Mouse (Mus musculus): Measurements from ENCODE around the gene Gzmm. TPM values are rescaled to one million over a fixed set of nuclear protein-coding genes. Genes with fewer than 3 reads are reported as not detected.

Gzmm gene
- polyA plus RNA-seq, 1 experiment: 0.71 TPM

DNA sequence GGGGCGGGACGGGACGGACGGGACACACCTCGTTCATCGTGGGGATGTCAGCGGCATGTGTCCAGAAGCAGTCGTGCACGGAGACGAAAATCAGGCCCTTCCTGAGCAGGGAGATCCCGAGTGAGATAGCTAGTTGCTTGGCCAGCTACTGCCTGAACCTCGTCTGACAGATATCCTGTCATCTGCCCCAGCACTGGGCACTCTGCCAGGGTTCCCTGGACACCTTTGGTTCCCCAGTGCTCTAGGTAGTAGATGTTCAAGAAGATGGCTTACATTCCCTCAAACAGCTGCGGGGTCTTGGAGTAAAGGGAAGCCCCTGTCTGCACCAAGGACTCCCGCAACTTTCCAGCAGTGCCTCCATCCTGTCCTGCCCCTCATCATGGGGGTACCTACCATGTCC is 47.9 kb downstream of the Gzmm start:
- TF ChIP-seq REST (IDR thresholded peaks at IDR 0.05; ENCODE audit: insufficient read depth, insufficient read length) (no peak), POLR2A (IDR thresholded peaks at IDR 0.05; ENCODE audit: insufficient read length, low read depth) (no peak), USF1 (IDR thresholded peaks at IDR 0.05; ENCODE audit: low read depth) (no peak), POLR2AphosphoS2 (IDR thresholded peaks at IDR 0.05; ENCODE audit: insufficient read length, low read depth) (no peak)
- no peaks in the 10 kb centered on the region for H3K79me2 ChIP-seq (ENCODE audit: control insufficient read depth, insufficient read depth)
- peaks cover 40% of the 10 kb centered on the region for H3K36me3 ChIP-seq (ENCODE audit: control insufficient read depth, insufficient read depth)
- H3K4me3 ChIP-seq: no peak overlapping the region
- H3K4me2 ChIP-seq (ENCODE audit: low read depth): no peak overlapping the region
- no peak overlapping the region for H3ac ChIP-seq (ENCODE audit: control insufficient read depth, insufficient read length)
- no peaks in the 10 kb centered on the region for H3K27me3 ChIP-seq (ENCODE audit: control insufficient read depth, insufficient read depth, insufficient read length)

DNA sequence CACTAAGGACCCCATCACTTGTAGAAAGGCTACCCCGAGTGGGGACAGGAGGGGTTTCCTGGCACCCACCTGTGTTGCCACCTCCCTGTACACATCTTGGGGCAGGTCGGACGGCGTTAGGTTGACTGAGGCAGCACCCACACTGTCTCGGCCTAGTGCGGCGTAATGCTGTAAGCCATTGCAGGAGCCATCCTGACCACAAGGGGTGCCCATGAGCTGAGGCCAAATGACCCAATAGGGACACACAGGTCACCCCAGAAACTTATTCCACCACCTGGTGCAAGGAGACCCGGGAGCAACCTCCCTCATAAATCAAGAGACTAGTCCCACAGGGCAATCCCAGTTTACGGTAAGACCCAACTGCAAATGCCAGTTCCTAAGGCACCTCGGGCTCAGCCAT is 49.4 kb downstream of the Gzmm start:
- Histone ChIP-seq H3K36me3 (ENCODE audit: control insufficient read depth, insufficient read depth) (peaks cover 40% of the 10 kb centered on the region), H3K4me2 (ENCODE audit: low read depth) (no peak overlapping the region), H3K4me3 (no peak overlapping the region), H3K27me3 (ENCODE audit: control insufficient read depth, insufficient read depth, insufficient read length) (no peaks in the 10 kb centered on the region), H3ac (ENCODE audit: control insufficient read depth, insufficient read length) (no peak overlapping the region), H3K79me2 (ENCODE audit: control insufficient read depth, insufficient read depth) (no peaks in the 10 kb centered on the region)
- TF ChIP-seq E2F4 (IDR thresholded peaks at IDR 0.05; ENCODE audit: insufficient read depth) (no peak), TCF3 (IDR thresholded peaks at IDR 0.05; ENCODE audit: insufficient read length, low read depth) (no peak), MYOG (IDR thresholded peaks at IDR 0.05; ENCODE audit: control insufficient read depth in 1 of 3, insufficient read depth in 1 of 3, insufficient read length in 2 of 3, low read depth in 2 of 3) (no peak), REST (IDR thresholded peaks at IDR 0.05; ENCODE audit: insufficient read depth, insufficient read length) (no peak), MAX (IDR thresholded peaks at IDR 0.05; ENCODE audit: low read depth) (no peak), POLR2AphosphoS2 (IDR thresholded peaks at IDR 0.05; ENCODE audit: insufficient read length, low read depth) (no peak), TCF12 (IDR thresholded peaks at IDR 0.05; ENCODE audit: insufficient read depth, poor library complexity, severe bottlenecking) (no peak), USF1 (IDR thresholded peaks at IDR 0.05; ENCODE audit: low read depth) (no peak), SRF (IDR thresholded peaks at IDR 0.05; ENCODE audit: control insufficient read depth, insufficient read length, low read depth) (no peak), POLR2A (IDR thresholded peaks at IDR 0.05; ENCODE audit: insufficient read length, low read depth) (no peak)

DNA sequence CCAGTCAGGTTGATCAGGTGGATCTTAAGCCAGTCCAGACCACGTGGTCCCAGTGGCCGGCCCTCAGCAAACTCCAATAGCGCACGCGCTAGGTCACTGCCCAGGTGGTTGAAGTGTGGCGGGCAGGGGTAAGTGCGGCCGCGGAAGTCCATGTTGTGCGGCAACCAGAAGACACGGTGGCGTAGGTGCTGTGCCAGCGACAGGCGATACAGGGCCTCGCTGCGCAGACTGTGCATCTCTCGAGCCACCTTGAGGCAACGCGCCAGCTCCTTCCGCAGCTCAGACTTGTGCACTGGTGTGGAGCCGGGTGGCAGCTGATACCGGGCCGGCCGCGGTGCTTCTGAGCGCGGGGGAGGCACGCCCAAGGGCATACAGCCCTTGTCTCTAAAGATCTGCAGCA is 50.4 kb downstream of the Gzmm start:
- no peaks in the 10 kb centered on the region for H3K27me3 ChIP-seq (ENCODE audit: control insufficient read depth, insufficient read depth, insufficient read length)
- no peak overlapping the region for H3K4me2 ChIP-seq (ENCODE audit: low read depth)
- H3K79me2 ChIP-seq (ENCODE audit: control insufficient read depth, insufficient read depth): no peaks in the 10 kb centered on the region
- H3ac ChIP-seq (ENCODE audit: control insufficient read depth, insufficient read length): no peak overlapping the region
- H3K4me3 ChIP-seq: no peak overlapping the region
- peak; percentile 17 for TF ChIP-seq POLR2A (IDR thresholded peaks at IDR 0.05; ENCODE audit: insufficient read length, low read depth)
- peak in 1 of 3 experiments; percentile 29 for TF ChIP-seq MYOG (IDR thresholded peaks at IDR 0.05; ENCODE audit: control insufficient read depth in 1 of 3, insufficient read depth in 1 of 3, insufficient read length in 2 of 3, low read depth in 2 of 3)
- no peak for TF ChIP-seq E2F4 (IDR thresholded peaks at IDR 0.05; ENCODE audit: insufficient read depth)
- peaks cover 40% of the 10 kb centered on the region for H3K36me3 ChIP-seq (ENCODE audit: control insufficient read depth, insufficient read depth)

DNA sequence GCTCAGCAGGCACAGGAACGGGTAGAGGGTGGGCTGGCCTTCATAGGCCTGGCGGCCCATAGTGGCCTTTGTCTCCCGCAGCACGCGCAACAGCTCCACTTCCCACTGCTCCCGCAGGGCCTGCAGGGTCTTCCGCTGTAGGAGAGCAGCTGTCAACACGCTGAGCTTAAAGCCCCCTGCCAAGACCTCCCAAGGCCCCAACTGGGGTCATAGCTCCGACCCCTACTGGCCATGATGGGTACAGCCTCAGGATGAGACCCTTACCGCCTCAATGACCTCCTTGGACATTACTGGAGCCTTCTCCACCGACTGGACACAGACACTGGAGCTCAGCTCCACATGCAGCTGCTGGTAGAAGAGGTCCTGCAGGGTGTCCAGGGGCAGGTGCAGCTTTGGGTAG is 52.0 kb downstream of the Gzmm start:
- Histone ChIP-seq H3K4me2 (ENCODE audit: low read depth) (no peak overlapping the region), H3K4me3 (no peak overlapping the region), H3K36me3 (ENCODE audit: control insufficient read depth, insufficient read depth) (peaks cover 40% of the 10 kb centered on the region), H3K79me2 (ENCODE audit: control insufficient read depth, insufficient read depth) (peaks cover 6% of the 10 kb centered on the region), H3ac (ENCODE audit: control insufficient read depth, insufficient read length) (no peak overlapping the region), H3K27me3 (ENCODE audit: control insufficient read depth, insufficient read depth, insufficient read length) (no peaks in the 10 kb centered on the region)
- no peak for TF ChIP-seq MYOD1 (IDR thresholded peaks at IDR 0.05; ENCODE audit: control insufficient read depth in 1 of 3, insufficient read length in 2 of 3, low read depth in 2 of 3)
- TF ChIP-seq USF1 (IDR thresholded peaks at IDR 0.05; ENCODE audit: low read depth): no peak

DNA sequence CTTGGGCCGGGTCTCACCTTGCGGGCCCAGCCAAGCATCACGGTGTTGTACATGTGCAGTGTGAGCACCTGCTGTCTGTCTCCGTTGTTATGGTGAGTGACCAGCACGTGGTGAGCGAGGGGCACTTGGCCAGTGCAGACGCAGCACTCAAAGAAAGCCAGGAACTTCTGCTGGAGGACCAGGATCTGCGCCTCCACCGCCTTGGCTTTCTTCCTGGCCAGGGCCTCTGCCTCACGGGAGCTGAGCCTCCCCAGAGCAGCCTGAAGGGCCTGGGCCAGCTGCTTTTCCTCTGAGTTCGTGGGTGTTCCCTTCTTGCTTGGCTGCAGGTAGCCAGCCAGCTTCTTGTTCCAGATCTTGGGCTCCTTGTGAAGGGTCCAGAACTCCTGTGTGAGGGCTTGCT is 54.3 kb downstream of the Gzmm start:
- no peak overlapping the region for H3K4me2 ChIP-seq (ENCODE audit: low read depth)
- H3K27me3 ChIP-seq (ENCODE audit: control insufficient read depth, insufficient read depth, insufficient read length): no peaks in the 10 kb centered on the region
- TF ChIP-seq CEBPB (IDR thresholded peaks at IDR 0.05; ENCODE audit: insufficient read depth, poor library complexity, severe bottlenecking): no peak
- H3ac ChIP-seq (ENCODE audit: control insufficient read depth, insufficient read length): no peak overlapping the region
- H3K36me3 ChIP-seq (ENCODE audit: control insufficient read depth, insufficient read depth): peaks cover 26% of the 10 kb centered on the region
- no peak overlapping the region for H3K4me3 ChIP-seq
- H3K79me2 ChIP-seq (ENCODE audit: control insufficient read depth, insufficient read depth): peaks cover 10% of the 10 kb centered on the region

DNA sequence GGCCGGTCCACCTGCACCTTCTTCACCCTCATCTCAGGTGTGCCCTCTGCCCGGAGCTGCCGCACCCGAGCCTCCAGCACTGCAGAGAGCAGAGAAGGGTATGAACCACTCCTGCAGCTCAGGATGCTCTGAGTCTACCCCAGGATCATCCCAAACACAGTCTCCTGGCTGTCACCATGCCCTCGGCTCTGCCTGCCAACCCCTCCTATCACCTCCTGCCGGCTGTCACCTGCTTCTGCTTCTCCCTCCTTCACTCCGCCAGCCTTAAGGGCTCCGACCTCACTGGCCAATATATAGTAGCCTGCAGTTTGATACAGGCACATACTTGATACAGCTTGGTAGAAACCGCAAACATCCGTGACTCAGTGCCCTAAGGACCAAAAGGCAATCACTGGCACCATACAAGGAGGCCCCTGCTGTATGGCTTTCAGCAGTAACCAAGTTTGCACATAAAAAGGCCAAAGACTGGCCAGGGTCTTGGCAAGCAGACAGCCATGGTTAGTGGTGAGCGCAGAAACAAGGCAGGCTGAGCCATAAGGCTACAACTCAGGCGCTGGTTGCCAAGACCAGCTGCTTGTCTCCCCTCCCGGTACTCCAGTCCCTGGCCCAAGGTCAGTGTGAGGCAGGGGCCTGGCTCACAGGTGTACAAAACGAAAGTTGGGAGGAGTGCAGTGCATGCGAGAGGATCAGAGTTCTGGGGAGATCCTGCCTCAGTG is 55.0 kb downstream of the Gzmm start:
- peaks cover 10% of the 10 kb centered on the region for H3K79me2 ChIP-seq (ENCODE audit: control insufficient read depth, insufficient read depth)

More for the DNA sequence above, 55.0 kb downstream of the Gzmm start:
- Histone ChIP-seq H3K4me2 (ENCODE audit: low read depth) (no peak overlapping the region), H3K4me3 (no peak overlapping the region), H3ac (ENCODE audit: control insufficient read depth, insufficient read length) (no peak overlapping the region), H3K27me3 (ENCODE audit: control insufficient read depth, insufficient read depth, insufficient read length) (no peaks in the 10 kb centered on the region), H3K36me3 (ENCODE audit: control insufficient read depth, insufficient read depth) (peaks cover 20% of the 10 kb centered on the region)
- TF ChIP-seq TCF12 (IDR thresholded peaks at IDR 0.05; ENCODE audit: insufficient read depth, poor library complexity, severe bottlenecking) (no peak), MAX (IDR thresholded peaks at IDR 0.05; ENCODE audit: low read depth) (no peak), CEBPB (IDR thresholded peaks at IDR 0.05; ENCODE audit: insufficient read depth, poor library complexity, severe bottlenecking) (no peak), MYOD1 (IDR thresholded peaks at IDR 0.05; ENCODE audit: control insufficient read depth in 1 of 3, insufficient read length in 2 of 3, low read depth in 2 of 3) (no peak), E2F4 (IDR thresholded peaks at IDR 0.05; ENCODE audit: insufficient read depth) (no peak), POLR2AphosphoS2 (IDR thresholded peaks at IDR 0.05; ENCODE audit: insufficient read length, low read depth) (no peak)

Other genes with a start within 250 kb of the Gzmm start
- gene Vmn2r83, start 220.3 kb upstream of the Gzmm start, polyA plus RNA-seq (2012; fragmentation: generic; extraction: Trizol): not detected
- 68.7 TPM for gene Plpp2, start 155.2 kb upstream of the Gzmm start, polyA plus RNA-seq (2012; fragmentation: generic; extraction: Trizol)
- gene Mier2, start 133.8 kb upstream of the Gzmm start, polyA plus RNA-seq (2012; fragmentation: generic; extraction: Trizol): 26.6 TPM
- gene Theg, start 101.7 kb upstream of the Gzmm start, polyA plus RNA-seq (2012; fragmentation: generic; extraction: Trizol): not detected
- 0.01 TPM for gene C2cd4c, start 75.0 kb upstream of the Gzmm start, polyA plus RNA-seq (2012; fragmentation: generic; extraction: Trizol)
- gene Shc2, start 51.1 kb upstream of the Gzmm start, polyA plus RNA-seq (2012; fragmentation: generic; extraction: Trizol): 2.3 TPM
- gene Odf3l2, start 43.3 kb upstream of the Gzmm start, polyA plus RNA-seq (2012; fragmentation: generic; extraction: Trizol): not detected
- gene Madcam1, start 24.5 kb upstream of the Gzmm start, polyA plus RNA-seq (2012; fragmentation: generic; extraction: Trizol): not detected
- gene Tpgs1, start 19.7 kb upstream of the Gzmm start, polyA plus RNA-seq (2012; fragmentation: generic; extraction: Trizol): 80.2 TPM
- gene Cdc34, start 6.8 kb upstream of the Gzmm start, polyA plus RNA-seq (2012; fragmentation: generic; extraction: Trizol): 299 TPM
- 1,268 TPM for gene Bsg, start 15.5 kb downstream of the Gzmm start, polyA plus RNA-seq (2012; fragmentation: generic; extraction: Trizol)
- gene Hcn2, start 27.6 kb downstream of the Gzmm start, polyA plus RNA-seq (2012; fragmentation: generic; extraction: Trizol): 0.35 TPM
- gene Polrmt, start 57.6 kb downstream of the Gzmm start, polyA plus RNA-seq (2012; fragmentation: generic; extraction: Trizol): 82.3 TPM
- gene Fgf22, start 66.1 kb downstream of the Gzmm start, polyA plus RNA-seq (2012; fragmentation: generic; extraction: Trizol): 0.26 TPM
- 91.3 TPM for gene Rnf126, start 77.9 kb downstream of the Gzmm start, polyA plus RNA-seq (2012; fragmentation: generic; extraction: Trizol)
- gene Fstl3, start 88.3 kb downstream of the Gzmm start, polyA plus RNA-seq (2012; fragmentation: generic; extraction: Trizol): 28.9 TPM
- gene Prss57, start 101.9 kb downstream of the Gzmm start, polyA plus RNA-seq (2012; fragmentation: generic; extraction: Trizol): 0.07 TPM
- gene Palm, start 104.6 kb downstream of the Gzmm start, polyA plus RNA-seq (2012; fragmentation: generic; extraction: Trizol): 70.0 TPM
- gene Misp, start 132.0 kb downstream of the Gzmm start, polyA plus RNA-seq (2012; fragmentation: generic; extraction: Trizol): 0.06 TPM
- gene Ptbp1, start 165.4 kb downstream of the Gzmm start, polyA plus RNA-seq (2012; fragmentation: generic; extraction: Trizol): 158 TPM
- 0.22 TPM for gene Prtn3, start 185.5 kb downstream of the Gzmm start, polyA plus RNA-seq (2012; fragmentation: generic; extraction: Trizol)
- 5.4 TPM for gene Plppr3, start 185.6 kb downstream of the Gzmm start, polyA plus RNA-seq (2012; fragmentation: generic; extraction: Trizol)
- not detected for gene Elane, start 197.2 kb downstream of the Gzmm start, polyA plus RNA-seq (2012; fragmentation: generic; extraction: Trizol)
- gene Cfd, start 201.8 kb downstream of the Gzmm start, polyA plus RNA-seq (2012; fragmentation: generic; extraction: Trizol): not detected
- gene Med16, start 219.9 kb downstream of the Gzmm start, polyA plus RNA-seq (2012; fragmentation: generic; extraction: Trizol): 31.4 TPM
- not detected for gene Gm26602, start 221.8 kb downstream of the Gzmm start, polyA plus RNA-seq (2012; fragmentation: generic; extraction: Trizol)
- 0.59 TPM for gene Kiss1r, start 228.0 kb downstream of the Gzmm start, polyA plus RNA-seq (2012; fragmentation: generic; extraction: Trizol)
- gene R3hdm4, start 232.2 kb downstream of the Gzmm start, polyA plus RNA-seq (2012; fragmentation: generic; extraction: Trizol): 69.0 TPM
- gene Arid3a, start 238.0 kb downstream of the Gzmm start, polyA plus RNA-seq (2012; fragmentation: generic; extraction: Trizol): 1.2 TPM

All from myocyte (in vitro differentiated cells).